Mouse (Mus musculus): Measurements from ENCODE around the gene Olfr1411. TPM values are rescaled to one million over a fixed set of nuclear protein-coding genes. Genes with fewer than 3 reads are reported as not detected.

Olfr1411 gene
- not detected in 2 replicates for polyA plus RNA-seq (2012; rRNA removed)

DNA sequence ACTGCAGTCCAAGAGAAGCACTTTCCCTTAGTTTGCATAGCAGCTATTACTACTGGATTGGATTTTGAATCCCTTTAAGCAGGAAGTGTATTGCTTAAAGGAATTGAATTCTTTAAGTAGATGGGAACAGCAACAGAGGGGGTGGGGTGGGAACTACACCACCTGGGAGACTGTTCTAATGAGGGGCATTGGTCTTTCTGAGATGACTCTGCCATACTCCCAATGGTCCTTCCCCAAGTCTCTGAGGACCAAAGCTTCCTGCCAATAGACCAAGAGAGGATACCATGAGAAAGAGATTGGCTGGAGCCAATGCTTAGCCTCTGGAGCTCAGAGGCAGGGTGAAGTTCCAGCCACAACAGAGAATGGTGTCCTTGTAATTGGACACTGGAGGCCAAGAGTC, at the start of gene Olfr1411:
Gene Olfr1411, plus strand, starts transcription at position 301 of the 400 bp plus-strand sequence.

DNA sequence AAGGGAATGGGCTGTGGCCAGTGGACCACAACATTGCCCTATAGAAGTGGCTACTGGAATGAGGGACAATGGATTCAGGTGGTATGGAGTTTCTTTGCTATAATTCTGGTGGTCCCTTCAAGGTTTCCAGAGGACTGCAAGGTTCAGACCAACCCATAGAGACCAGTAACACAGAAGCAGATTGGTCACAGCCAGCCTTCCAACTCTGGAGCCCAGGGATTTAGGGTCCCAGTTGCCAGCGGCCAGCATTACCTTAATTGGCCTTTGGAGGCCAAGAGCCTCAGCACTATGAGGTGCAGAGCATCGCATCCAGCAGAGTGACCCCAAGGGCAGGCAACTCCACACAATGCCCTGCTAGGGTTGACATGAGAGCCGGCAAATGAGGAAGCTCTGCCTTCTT, 23.2 kb upstream of the Olfr1411 start, which contains the start of gene Olfr1413:
Gene Olfr1413, plus strand, starts transcription at position 301 of the 400 bp plus-strand sequence.

GRCm38 (mm10) chr1:92585479-92585878, 8.7 kb upstream of the Olfr1411 start, which contains the start of gene Olfr1412:
Gene Olfr1412, plus strand, starts transcription at chr1:92585779.

GRCm38 (mm10) chr1:92605482-92605881, 11.3 kb downstream of the Olfr1411 start, which contains the start of gene Olfr1410:
Gene Olfr1410, plus strand, starts transcription at chr1:92605782.

GRCm38 (mm10) chr1:92617488-92617887, 23.3 kb downstream of the Olfr1411 start, which contains the start of gene Olfr12:
Gene Olfr12, plus strand, starts transcription at chr1:92617788.

DNA sequence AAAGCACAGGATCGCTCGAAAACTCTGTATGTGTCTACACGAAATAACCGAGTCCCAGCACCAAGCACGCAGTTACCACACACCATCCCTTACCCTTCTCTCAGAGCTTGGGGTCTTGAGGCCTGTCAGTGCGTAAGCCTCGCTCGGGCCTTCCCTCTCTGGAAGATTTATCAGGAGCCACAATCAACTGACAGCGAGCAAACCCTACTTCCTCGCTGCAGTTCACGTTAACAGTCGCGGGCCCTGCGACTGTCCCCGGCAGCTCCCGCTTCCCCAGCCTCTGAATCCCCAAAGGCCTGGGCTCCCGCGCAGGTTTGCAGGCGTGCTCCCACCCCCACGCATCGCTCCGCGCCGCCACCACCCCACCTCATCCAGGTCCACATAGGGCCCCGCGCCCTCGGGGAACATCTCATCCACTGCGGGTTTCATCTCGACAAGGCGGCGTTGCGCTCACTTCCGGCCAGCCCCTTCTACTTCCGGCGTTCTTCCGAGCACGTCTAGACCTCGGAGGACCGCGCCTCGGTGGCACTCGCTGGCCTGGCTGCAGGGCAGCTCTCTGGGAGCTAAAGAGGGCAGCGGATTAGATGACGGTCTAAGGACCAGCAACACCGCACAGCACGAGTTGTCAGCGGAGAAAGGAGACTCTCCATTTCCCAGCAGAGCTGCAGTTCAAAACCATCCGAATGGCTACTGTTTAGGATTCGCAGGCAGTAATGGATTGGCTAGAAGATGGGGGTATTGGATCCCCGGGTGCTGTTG, 47.5 kb downstream of the Olfr1411 start, which contains the start of gene Cops9:
Gene Cops9, minus strand, starts transcription at position 472 of the 759 bp plus-strand sequence.

Other genes with a start within 250 kb of the Olfr1411 start
- gene Ndufa10, start 120.6 kb upstream of the Olfr1411 start, polyA plus RNA-seq (2012; rRNA removed): 92.3 and 187 TPM in 2 replicates
- not detected in 2 replicates for gene Olfr1416, start 109.3 kb upstream of the Olfr1411 start, polyA plus RNA-seq (2012; rRNA removed)
- gene Olfr1415, start 98.3 kb upstream of the Olfr1411 start, polyA plus RNA-seq (2012; rRNA removed): not detected in 2 replicates
- not detected in 2 replicates for gene Olfr1414, start 75.8 kb upstream of the Olfr1411 start, polyA plus RNA-seq (2012; rRNA removed)
- gene Olfr1413, start 23.1 kb upstream of the Olfr1411 start, polyA plus RNA-seq (2012; rRNA removed): not detected in 2 replicates
- gene Olfr1412, start 8.6 kb upstream of the Olfr1411 start, polyA plus RNA-seq (2012; rRNA removed): not detected in 2 replicates
- not detected in 2 replicates for gene Olfr1410, start 11.4 kb downstream of the Olfr1411 start, polyA plus RNA-seq (2012; rRNA removed)
- 0.08 and 0.09 TPM in 2 replicates for gene Olfr12, start 23.4 kb downstream of the Olfr1411 start, polyA plus RNA-seq (2012; rRNA removed)
- 242 and 368 TPM in 2 replicates for gene Cops9, start 47.6 kb downstream of the Olfr1411 start, polyA plus RNA-seq (2012; rRNA removed)
- 0.11 and 0.12 TPM in 2 replicates for gene Otos, start 54.4 kb downstream of the Olfr1411 start, polyA plus RNA-seq (2012; rRNA removed)
- gene Gpc1, start 237.2 kb downstream of the Olfr1411 start, polyA plus RNA-seq (2012; rRNA removed): 72.2 and 79.8 TPM in 2 replicates